Mouse (Mus musculus) heart, postnatal 14 days (tissue): ENCODE data around the gene Ahdc1. TPM values are rescaled to one million over a fixed set of nuclear protein-coding genes. Genes with fewer than 3 reads are reported as not detected.
A peak's percentile ranks its signal among the peaks of the same experiment; 100 is the strongest.

Source experiments
- DNase-seq, 2 experiments: peaks; one replicate each; pipeline ENCODE4 v3.0.0; 2021 to 2022
- intact Hi-C: fragments of 180-260 bp; cut with DNase I; formaldehyde crosslinking; loops from one replicate; pipeline ENCODE4 v1.15.1; 2025
- long read RNA-seq, 2 experiments: library from polyadenylated mRNA; stranded (forward); transcript quantifications; one replicate each; pipeline ENCODE4 v2.0.0; 2021
- total RNA-seq, 2 experiments: library from RNA; stranded (reverse); gene quantifications; 2 replicates each; pipeline ENCODE4 v1.2.3; 2021

Gene Ahdc1
- 10 to 100 TPM; 55.2 to 59.1 TPM for total RNA-seq
- long read RNA-seq, experiment 1, partial matches to known transcripts = 8 of 14 reads
- long read RNA-seq, experiment 1, other reads (novel, unspliced or antisense) = 6 of 14 reads
- long read RNA-seq, experiment 2, partial matches to known transcripts = 7 of 10 reads
- long read RNA-seq, experiment 2, other reads (novel, unspliced or antisense) = 3 of 10 reads

- DNase-seq = peak; percentile 93 to 95
Measured at GRCm38 (mm10) chr4:133011028-133011820, at the start of gene Ahdc1. Gene Ahdc1 (plus strand): TSS chr4:133011260.

GRCm38 (mm10) chr4:132961866-132962265 lies 49.2 kb upstream of the Ahdc1 start:
- no peak for DNase-seq
- intact Hi-C loops = no loop called here

More at GRCm38 (mm10) chr4:133011028-133011820, at the start of gene Ahdc1:
- intact Hi-C loops = loop anchor here (1.0 to 10.0 kb wide), 4 partner anchors 104 to 198 kb away; partner anchors contain the start of gene Wasf2

DNA sequence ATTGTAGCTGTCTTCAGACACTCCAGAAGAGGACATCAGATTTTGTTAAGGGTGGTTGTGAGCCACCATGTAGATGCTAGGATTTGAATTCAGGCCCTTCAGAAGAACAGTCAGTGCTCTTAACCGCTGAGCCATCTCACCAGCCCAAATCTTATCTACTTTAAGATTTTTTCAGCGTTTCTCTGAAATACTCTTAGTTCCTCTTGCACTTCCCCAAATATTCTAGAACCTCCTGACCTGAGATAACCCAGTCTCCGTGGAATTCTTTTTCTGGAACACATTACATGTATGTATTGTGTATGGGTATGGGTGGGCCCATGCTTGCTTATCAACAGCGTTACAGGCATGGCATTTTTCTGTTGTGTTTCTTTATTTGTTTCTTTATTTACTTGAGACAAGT lies 48.4 kb upstream of the Ahdc1 start:
- no peak for DNase-seq
- intact Hi-C loops = no loop called here

GRCm38 (mm10) chr4:132963436-132963835 lies 47.6 kb upstream of the Ahdc1 start:
- intact Hi-C loops = no loop called here
- no peak for DNase-seq

- intact Hi-C loops = no loop called here
- no peak for DNase-seq
Measured at GRCm38 (mm10) chr4:132964064-132964463, 47.0 kb upstream of the Ahdc1 start.

DNA sequence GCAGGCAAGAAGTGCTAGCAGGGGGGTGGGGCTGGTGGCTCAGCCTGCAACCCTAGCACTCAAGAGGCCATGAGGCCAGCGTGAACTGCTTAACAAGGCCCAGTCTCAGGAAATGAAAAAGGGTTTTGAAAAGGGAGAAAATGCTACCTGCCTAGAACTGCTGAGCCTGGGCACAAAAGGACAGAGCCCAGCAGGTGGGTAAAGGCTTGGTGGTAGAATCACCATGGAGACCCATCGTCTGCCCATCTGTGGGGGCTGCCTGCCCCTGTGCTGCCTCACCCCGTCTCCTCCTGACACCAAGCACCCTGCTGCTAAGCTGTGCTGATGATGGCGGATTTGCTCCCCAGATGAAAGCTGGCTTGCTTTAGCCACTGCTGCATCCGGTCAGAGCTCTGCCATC lies 46.6 kb upstream of the Ahdc1 start:
- no peak for DNase-seq
- intact Hi-C loops = no loop called here

DNA sequence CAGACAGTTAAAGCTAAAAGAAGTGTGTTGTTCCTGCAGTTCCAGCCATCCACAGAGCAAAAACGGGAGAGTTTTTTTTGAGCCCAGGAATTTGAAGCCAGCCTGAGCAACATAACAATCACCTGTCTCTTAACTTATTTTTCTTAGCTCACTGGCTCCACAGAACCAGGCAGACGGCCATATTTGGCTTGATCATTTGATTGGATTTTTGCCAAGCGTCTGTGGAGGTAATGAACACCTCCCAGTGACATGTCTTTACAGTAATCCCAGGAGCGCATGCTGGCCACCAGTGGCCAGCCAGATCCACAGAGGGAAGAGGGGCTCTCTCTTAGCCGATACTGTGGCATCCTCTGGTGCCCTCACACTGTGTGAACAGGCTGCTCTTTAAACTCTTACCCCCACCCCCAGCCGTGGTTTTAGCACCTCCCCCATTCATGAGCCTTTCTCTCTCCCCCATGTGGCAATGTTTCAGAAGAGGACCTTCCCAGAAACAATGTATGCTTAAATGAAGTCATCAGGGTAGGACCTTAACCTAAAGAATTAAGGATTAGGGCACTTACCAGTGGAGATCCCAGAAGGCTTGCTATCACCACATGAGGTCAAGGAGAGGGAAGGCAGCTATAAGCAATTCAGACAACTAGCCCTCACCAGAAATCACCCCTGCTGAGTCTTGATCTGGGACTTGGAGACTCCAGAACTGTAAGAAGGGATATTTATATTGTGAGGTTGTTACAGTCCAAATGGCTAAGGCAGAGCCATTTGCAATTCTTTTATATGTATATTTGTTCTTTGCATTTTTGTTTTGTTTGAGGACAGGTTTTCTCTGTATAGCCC lies 42.7 kb upstream of the Ahdc1 start:
- no peak for DNase-seq
- intact Hi-C loops = no loop called here

- no peak for DNase-seq
- intact Hi-C loops = no loop called here
Measured at GRCm38 (mm10) chr4:132971601-132972000, 39.5 kb upstream of the Ahdc1 start.

DNA sequence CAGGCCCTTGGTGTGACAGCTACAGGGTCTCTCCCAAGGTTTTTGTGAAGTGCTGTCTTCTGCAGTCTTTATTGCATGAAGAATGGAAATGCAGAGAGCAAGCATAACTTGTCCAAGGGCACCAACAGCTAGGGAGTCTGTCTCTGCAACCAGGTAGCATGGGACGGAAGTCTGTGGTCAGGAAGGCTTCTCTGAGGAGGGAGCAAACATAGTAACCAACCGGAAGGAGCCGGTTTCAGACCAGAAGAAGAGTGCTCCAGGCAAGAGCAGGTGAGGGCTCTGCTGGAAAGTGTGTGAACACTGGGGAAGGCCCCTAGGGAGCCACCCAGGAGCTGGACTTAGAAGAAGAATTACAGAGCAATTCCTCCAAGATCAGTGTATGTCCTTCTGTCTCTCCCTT lies 39.0 kb upstream of the Ahdc1 start:
- intact Hi-C loops = no loop called here
- DNase-seq = no peak

DNA sequence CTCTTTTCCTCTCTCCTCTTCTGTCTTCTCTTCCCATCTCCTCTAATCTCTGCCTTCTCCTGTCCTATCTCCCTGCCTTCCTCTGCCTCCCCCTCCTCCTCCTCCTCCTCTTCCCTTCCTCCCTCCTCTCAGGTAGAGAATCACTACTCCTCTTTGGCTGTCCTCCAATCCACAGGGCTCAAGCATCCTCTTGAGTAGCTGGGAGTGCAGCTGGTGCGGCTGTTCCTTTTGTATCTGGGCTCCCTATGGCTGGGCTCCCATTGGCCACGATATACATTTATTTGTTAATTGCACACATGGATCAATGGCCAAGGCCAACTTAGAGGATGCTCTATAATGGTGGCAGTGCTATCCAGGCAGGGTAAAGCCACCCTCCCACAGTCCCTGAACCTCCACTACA lies 38.5 kb upstream of the Ahdc1 start:
- no peak for DNase-seq
- intact Hi-C loops = no loop called here

DNA sequence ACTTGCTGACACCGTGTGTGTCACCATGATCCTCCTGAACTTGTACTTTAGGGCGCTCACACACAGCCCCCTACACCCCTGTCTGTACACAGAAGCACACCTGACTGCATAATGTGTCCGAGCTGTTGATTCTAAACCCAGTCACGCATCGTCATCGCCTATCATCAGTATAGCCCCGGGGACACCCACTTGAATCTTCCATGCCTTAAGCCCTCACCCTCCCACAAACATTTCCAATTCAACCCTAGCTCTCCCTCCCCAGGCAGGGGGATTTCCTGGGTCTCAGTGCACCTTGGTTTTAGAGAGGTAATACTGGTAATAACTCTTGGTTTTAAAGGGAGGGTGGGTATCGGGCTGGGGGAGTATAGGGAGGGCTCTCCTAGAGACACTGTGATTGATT lies 37.9 kb upstream of the Ahdc1 start:
- no peak for DNase-seq
- intact Hi-C loops = no loop called here

- intact Hi-C loops = no loop called here
- no peak for DNase-seq
Measured at GRCm38 (mm10) chr4:132973814-132974398, 37.2 kb upstream of the Ahdc1 start, which contains the start of gene Fgr. Gene Fgr (plus strand): TSS chr4:132974095.

DNA sequence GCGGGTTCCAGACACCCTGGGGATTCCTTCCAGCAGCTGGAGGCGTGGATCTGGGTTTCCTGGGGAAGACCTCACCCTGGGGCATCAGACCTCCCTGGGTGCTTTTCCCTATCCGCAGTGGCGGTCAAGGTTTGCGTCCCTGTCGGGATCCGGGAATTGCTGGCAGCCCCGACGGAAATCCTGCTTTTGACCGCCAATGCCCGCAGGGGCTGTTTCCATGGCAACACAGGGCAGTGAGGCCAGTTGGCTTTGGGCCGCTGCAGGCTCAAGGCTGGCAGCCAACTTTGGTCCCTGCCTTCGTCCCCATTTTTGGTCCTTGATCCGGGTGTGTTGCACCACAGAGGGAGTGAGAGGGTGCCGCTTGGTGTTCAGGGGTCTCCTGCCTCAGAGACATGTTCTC lies 36.2 kb upstream of the Ahdc1 start:
- DNase-seq = peak; percentile 71 to 79
- intact Hi-C loops = no loop called here

DNA sequence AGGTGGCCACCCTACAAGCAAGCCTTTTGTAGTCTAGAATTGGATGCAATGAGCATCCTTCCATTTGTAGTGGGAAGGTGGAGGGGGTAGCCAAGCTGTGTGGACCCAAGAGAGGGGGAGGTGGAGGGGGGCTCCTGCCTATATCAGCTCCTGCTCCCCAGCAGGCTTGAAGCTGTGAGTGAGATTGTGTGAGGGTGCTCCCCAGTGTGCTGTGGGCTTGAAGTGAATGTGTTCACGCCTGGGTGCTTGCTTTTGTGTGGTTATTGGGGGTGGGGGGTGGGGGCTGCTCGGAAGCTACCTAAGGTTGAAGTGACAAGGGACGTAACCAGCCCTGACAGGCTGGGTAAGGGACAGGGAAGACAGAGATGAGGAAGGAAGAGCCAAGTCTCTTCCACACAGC lies 35.3 kb upstream of the Ahdc1 start:
- DNase-seq = no peak
- intact Hi-C loops = no loop called here

DNA sequence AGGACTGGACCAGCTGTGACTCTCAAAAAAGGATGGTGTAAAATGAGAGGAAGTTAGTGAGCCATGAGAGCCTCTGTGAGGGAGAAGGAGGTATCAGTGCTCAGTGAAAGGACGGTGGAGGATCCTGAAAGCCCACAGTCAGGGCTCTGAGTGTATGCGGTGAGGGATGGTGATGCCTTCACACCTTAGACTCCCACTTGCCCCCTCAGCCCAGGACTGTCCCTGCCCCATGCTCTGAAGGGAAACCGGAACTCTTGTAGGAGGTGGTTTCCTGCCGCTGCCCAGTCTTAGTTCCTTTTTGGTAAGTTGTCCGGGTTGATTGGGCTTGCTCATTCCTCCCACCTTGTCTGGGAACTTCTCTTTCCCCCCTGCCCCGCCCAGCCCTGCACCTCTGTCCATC lies 34.3 kb upstream of the Ahdc1 start:
- DNase-seq = no peak

DNA sequence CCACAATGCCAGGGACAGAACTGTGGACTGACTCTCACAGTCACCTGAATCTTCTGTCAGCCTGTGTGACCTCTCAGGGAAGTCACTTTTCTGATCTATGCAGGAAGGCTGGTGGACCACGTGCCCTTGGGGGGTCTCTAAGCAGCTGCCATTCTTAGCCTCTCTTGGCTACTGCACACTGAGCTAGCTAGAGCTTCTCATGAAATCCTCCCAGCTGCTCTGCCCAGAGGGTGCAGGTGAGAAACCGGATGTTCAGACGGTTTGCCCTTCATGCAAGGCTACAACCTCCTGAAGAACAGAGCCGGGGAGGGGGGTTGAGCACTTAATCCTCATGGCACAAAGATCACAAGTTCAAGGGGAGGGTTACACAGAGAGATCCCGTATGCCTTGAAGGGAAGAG lies 33.5 kb upstream of the Ahdc1 start:
- intact Hi-C loops = no loop called here
- no peak for DNase-seq

More for the DNA sequence above, 34.3 kb upstream of the Ahdc1 start:
- intact Hi-C loops = no loop called here

DNA sequence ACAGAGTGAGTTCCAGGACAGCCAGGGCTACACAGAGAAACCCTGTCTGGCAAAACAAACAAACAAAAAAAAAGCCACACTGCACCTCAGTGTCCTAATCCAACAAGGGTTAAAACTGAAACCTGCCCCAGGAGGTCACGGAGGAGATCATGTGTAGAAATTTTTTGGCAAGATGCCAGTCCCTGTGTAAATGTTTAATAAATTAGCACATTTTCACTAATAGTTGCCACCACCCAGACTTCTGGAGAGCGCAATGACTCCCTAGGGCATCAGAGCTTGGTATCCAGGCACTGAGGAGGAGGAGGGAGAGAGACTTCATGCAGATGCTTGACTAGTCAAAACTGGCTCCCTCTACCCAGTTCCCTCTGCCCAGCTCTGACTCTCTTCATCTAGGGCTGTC lies 31.9 kb upstream of the Ahdc1 start:
- no peak for DNase-seq
- intact Hi-C loops = no loop called here

DNA sequence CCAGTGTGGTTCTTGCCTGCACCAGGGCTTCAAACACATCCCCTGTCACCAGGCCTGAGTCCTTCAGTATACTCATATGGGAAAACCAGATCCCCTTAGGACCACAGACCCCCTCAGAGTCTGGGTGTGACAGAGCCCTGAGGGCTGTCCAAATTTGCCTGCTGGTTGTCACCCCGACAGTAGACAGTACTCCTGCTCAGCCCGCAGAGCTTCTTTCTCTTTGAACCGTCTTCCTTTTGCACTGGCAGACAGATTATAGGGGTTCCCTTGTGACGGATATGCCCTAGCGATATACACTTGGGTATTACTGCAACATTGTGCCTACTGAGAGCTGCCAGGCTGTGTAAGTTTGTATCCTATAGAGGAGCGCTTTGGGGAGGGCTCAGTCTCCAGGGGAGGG lies 29.4 kb upstream of the Ahdc1 start:
- no peak for DNase-seq
- intact Hi-C loops = no loop called here

- intact Hi-C loops = no loop called here
- no peak for DNase-seq
Measured at GRCm38 (mm10) chr4:132982999-132983398, 28.1 kb upstream of the Ahdc1 start.

DNA sequence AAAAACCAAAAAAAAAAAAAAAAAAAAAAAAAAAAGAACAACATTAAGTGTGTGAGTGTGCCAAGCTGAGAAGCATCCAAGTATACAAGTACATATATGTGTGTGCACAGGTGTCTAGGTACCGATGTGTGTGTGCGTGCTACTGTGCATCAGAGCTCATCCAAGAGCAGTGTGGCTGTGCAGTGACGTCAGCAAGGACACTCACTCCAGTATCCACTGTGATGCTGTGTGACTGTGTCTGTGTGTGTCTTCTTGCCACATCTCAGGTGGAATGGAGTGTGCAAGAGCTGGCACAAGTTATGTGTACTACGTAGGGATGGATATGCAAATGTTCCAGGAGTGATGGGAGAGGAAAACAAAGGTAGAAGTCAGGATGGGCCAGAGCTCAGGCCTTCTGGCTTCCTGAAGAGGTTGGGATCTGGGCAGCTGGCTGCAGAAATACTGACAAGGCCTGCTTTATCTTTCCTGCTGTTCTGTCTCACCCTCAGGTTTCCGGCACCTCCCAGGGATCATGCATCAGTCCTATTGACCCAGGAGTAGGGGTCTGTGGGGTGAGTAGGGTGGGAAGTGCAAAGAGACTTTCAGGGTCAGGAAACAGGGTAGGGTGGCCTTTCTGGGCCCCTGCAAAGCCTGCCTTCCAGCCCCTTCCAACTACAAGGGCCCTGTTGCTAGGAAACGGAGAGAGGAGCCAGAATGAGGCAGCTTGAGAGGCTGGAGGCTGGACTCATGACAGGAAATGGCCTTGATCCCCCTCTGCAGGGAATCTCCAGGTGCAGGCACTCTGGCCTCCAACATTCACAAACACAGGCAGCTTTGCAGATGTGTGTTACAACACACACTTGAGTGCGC lies 27.2 kb upstream of the Ahdc1 start:
- intact Hi-C loops = no loop called here
- no peak for DNase-seq
